In genomic region chr15:10470151-10470831, GRCm38 (mm10) we compare ENCODE assay signal across 8 mouse cellular contexts. TPM values are rescaled to one million over a fixed set of nuclear protein-coding genes. Genes with fewer than 3 reads are reported as not detected.
DNase-seq lines count a peak whose midpoint lies in the region; ATAC-seq lines count a peak whose summit lies in the region.

Gene Dnajc21 (minus strand): TSS chr15:10470516.

- peak within 1 kb of the TSS; percentile 83 for H3K27ac ChIP-seq in hindbrain, embryonic 12.5 days
- no peak within 1 kb of the TSS for H3K27ac ChIP-seq in macrophage

- H3K36me3 ChIP-seq in hindbrain, embryonic 12.5 days, result peaks cover 8% of the 10 kb centered on the region
- peaks cover 1% of the 10 kb centered on the region; the same call in 1 of the 2 replicates for H3K36me3 ChIP-seq in macrophage (ENCODE audit: inconsistent target)

- peaks cover 45% of the 10 kb centered on the region for H3K79me2 ChIP-seq in macrophage (ENCODE audit: inconsistent target)

- H3K27me3 ChIP-seq in hindbrain, embryonic 12.5 days, result no peaks in the 10 kb centered on the region

- peak within 1 kb of the TSS; percentile 89 for H3K9ac ChIP-seq in hindbrain, embryonic 12.5 days

- peak within 1 kb of the TSS; percentile 86 for H3K4me2 ChIP-seq in hindbrain, embryonic 12.5 days (replicated peaks)

- H3K4me3 ChIP-seq in hindbrain, embryonic 12.5 days, result peak within 1 kb of the TSS; percentile 89
- H3K4me3 ChIP-seq in macrophage (ENCODE audit: inconsistent target), result peak within 1 kb of the TSS; percentile 70

- ATAC-seq in hindbrain, embryonic 12.5 days (ENCODE audit: low FRiP score), result peak; percentile 97

- under 1% methylated on average over 46 of the region's 87 CpGs for WGBS in hindbrain, embryonic 12.5 days
- under 1% methylated on average over 53 of the region's 87 CpGs for WGBS in macrophage (ENCODE audit: missing documents)

- H3K4me1 ChIP-seq in hindbrain, embryonic 12.5 days, result peaks cover 11% of the 10 kb centered on the region

- no peaks in the 10 kb centered on the region for H3K9me3 ChIP-seq in hindbrain, embryonic 12.5 days (replicated peaks)

- peak; percentile 80 for DNase-seq in T-cell, adult 2 months (ENCODE audit: low spot score)
- DNase-seq in cerebellum, postnatal 10 days, result peak; percentile 93 to 95
- DNase-seq in frontal cortex, postnatal 10 days (ENCODE audit: low spot score in 2 of 2), result peak; percentile 53 to 77
- peak; percentile 74 to 80 for DNase-seq in layer of hippocampus, postnatal 36 days
- peak; percentile 67 for DNase-seq in retina, postnatal 7 days (ENCODE audit: low read depth, low spot score)
- peak; percentile 83 for DNase-seq in urinary bladder, adult 2 months (ENCODE audit: low spot score)

RNA-seq across cellular contexts. Expression of gene Dnajc21, which starts in this region (rescaled TPM):
- 15.3 and 16.0 TPM in 2 replicates for polyA plus RNA-seq in hindbrain, embryonic 12.5 days (2016; fragmentation: Nextera tagmentation; extraction: Ambion mirVana)
- total RNA-seq in layer of hippocampus, postnatal 36 days (2021), result 10 to 100 TPM; 25.7 to 26.4 TPM
- 10 to 100 TPM; 17.2 to 39.6 (median 28.1) TPM for total RNA-seq in macrophage (2018; cell fraction: chromatin; rRNA removed)
- 10 to 100 TPM; 13.1 to 21.8 (median 16.5) TPM for total RNA-seq in macrophage (2018; cell fraction: cytosol; rRNA removed)
- 10 to 100 TPM; 10.3 to 32.5 (median 17.0) TPM for total RNA-seq in macrophage (2018; cell fraction: nucleus; rRNA removed)
- 10.5 to 32.9 TPM (median 24.5 TPM) in 3 replicates for polyA plus RNA-seq in macrophage (2018)
- 9.6 and 13.2 TPM in 2 replicates for polyA plus RNA-seq in urinary bladder, adult 2 months (2012; rRNA removed)
